Mouse (Mus musculus): ENCODE measurements around the gene Hist1h3g.

Hist1h3g gene

DNA sequence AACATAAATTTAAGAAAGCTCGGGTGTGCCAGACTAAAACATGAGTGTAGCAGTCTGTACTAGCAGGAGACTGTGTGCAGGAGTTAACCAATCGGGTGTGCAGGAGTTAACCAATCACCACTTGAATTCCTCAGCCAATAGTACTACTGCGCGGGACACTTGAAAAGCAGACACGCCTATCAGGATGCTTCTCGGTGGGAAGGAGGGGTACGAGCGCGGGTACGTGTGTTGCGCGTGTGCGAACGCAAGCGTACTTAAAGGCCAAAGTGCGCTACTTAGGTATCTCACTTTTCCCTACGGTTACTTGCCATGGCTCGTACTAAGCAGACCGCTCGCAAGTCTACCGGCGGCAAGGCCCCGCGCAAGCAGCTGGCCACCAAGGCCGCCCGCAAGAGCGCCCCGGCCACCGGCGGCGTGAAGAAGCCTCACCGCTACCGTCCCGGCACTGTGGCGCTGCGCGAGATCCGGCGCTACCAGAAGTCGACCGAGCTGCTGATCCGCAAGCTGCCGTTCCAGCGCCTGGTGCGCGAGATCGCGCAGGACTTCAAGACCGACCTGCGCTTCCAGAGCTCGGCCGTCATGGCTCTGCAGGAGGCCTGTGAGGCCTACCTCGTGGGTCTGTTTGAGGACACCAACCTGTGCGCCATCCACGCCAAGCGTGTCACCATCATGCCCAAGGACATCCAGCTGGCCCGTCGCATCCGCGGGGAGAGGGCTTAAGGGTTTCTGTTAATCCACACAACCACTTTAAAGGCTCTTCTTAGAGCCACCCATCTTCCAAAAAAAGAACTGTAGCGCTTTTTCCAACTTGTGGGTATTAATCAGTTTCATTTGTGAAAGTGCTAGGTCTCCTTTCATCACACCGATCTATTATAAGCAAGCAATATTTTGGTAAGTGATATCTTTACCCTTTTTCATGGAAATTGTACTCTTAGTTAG is at the start of gene Hist1h3g:
Gene Hist1h3g, plus strand, starts transcription at position 286 of the 939 bp plus-strand sequence.
- peak; percentile 96 for DNase-seq (ENCODE audit: low read depth)

- DNase-seq (ENCODE audit: low read depth): peak; percentile 75
Observed at GRCm38 (mm10) chr13:23488400-23489322, 46.6 kb upstream of the Hist1h3g start, which contains the start of gene Btn2a2. Gene Btn2a2, minus strand, starts transcription at chr13:23488857.

DNA sequence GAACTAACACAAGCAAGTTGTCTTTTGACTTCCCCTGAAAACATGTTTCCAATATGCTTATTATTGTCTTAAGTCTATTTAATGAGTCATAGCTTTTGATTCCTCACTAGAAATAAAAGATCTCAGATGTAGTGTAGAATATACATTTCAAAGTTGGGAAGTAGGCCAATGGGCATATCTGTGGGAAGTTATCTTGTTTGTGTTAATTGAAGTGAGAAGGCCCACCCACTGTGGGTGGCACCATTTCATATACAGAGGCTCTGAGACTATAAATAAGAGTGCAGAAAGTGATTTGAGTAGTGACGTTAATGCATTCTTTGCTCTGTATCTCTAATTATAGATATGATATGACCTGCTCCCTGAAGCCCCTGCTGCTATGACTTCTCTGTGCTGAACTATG is 44.4 kb upstream of the Hist1h3g start:
- no peak for DNase-seq (ENCODE audit: low read depth)

DNA sequence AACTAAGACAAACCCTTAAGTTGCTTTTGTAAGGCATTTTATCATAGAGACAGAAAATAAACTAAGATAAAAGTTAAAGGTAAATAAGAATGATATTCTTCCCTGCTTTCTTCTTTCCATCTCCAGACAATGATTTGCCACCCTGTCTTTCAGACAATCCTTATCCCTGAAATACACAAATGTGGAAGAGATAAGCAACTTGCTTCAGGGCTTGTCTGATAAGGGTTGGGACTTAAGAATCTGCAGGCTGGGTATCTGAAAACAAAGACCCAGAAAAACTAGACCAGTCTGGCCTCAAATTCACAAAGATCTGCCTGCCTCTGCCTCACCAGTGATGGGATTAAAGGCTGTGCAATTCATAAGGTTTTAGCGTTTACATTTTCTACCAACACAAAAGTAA is 44.0 kb upstream of the Hist1h3g start:
- no peak for DNase-seq (ENCODE audit: low read depth)

DNA sequence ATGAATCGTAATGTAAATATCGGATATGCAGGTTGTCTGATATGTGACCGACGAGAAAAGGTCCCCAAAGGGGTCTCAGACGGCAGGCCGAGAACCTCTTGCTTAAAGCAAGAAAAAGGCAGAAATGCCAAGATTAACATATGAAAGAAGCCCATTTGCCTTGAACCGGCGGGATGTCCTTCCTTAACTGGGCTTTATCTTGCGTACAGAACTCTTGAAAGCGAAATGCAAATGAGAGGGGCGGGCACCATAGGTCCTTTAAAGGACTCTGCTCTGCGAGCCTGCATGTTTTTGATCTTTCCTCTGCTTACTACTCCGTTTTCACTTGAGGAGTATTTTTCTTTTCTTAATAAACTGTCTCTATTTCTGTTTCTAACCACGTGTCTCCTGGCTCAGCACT is 43.2 kb upstream of the Hist1h3g start:
- peak; percentile 25 for DNase-seq (ENCODE audit: low read depth)

- DNase-seq (ENCODE audit: low read depth): no peak
Observed at GRCm38 (mm10) chr13:23495526-23495925, 39.7 kb upstream of the Hist1h3g start.

- DNase-seq (ENCODE audit: low read depth): no peak
Observed at GRCm38 (mm10) chr13:23497656-23498321, 37.4 kb upstream of the Hist1h3g start.

DNA sequence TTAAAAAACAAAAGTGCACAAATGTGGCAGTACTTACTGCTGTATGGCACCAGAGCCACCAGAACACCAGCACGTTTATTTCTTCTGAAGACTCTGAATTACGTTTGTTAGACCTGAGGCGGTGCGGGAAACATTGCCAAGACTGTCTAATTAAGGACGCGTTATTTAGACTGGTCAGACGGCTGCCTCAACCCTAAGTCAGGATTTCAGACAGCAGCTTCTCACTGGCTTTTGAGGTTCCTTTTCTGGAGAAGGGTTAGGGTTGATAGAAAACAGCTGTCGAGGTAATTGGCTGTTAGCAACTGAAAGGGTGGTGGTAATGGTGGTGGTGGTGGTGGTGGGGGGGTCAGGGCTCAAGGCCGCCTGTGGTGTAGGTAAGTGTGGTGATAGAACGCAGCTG is 36.6 kb upstream of the Hist1h3g start:
- DNase-seq (ENCODE audit: low read depth): no peak

GRCm38 (mm10) chr13:23499943-23500342 is 35.3 kb upstream of the Hist1h3g start:
- DNase-seq (ENCODE audit: low read depth): no peak

- DNase-seq (ENCODE audit: low read depth): peak; percentile 69
Observed at GRCm38 (mm10) chr13:23500424-23501200, 34.6 kb upstream of the Hist1h3g start.

DNA sequence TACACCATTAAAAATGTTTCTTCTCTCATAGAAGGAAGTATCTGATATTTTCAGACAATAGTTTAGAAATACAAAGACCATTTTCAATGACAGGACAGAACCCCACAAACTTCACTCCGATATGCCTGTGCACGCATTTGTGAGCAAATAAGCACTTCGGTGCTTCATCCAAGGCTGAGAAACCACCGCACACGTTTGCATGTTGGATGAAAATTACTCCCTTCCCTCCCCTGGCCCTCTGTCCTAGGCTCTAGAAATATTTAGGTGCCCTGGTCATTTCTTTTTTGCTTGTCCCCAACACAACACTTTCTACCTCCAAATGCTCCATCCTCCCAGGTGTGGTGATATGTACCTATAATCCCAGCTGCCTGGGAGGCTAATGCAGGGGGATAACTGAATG is 33.7 kb upstream of the Hist1h3g start:
- no peak for DNase-seq (ENCODE audit: low read depth)

DNA sequence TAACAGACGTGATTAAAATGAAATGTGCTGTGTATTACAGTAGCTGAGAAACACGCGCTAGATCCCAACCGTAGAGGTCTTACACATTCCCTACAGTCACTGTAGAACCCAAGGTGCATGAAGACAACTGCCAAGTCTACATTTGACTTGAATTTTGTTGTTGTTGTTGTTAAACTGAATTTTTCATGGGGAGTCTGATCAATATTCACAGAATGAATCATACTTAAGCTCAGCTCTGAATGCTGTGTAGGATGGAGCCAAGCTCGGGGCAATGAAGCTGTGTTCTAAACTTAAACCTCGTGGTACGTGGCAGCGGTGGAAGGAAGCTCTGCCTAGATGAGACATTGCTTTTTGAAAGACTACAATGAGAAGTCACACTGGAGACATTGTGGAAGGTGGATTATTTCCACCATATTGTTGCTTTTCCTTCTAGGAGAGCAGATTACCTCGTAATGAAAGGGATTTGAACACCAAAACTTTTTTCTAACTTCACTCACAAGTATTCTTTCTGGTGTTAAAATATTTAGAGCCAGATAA is 33.1 kb upstream of the Hist1h3g start:
- DNase-seq (ENCODE audit: low read depth): no peak

DNA sequence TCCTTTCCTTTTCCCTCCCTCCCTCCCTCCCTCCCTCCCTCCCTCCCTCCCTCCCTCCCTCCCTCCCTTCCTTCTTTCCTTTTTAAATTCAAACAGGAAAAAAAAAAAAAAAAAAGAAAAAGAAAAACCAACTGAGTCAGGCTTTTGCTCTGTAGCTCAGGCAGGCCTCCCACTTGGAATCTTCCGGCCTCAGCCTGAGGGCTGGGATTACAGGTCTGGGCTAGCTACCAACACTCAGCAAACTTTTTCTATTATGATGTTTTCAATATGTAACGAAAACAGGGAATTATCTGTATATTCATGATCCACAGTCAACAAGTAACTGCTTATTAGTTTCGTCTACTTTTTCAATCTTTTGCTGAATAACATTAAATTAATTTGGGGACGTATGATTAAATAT is 32.3 kb upstream of the Hist1h3g start:
- DNase-seq (ENCODE audit: low read depth): no peak

- peak; percentile 73 for DNase-seq (ENCODE audit: low read depth)
Observed at GRCm38 (mm10) chr13:23503797-23504196, 31.4 kb upstream of the Hist1h3g start.

- no peak for DNase-seq (ENCODE audit: low read depth)
Observed at GRCm38 (mm10) chr13:23505662-23506345, 29.4 kb upstream of the Hist1h3g start.

DNA sequence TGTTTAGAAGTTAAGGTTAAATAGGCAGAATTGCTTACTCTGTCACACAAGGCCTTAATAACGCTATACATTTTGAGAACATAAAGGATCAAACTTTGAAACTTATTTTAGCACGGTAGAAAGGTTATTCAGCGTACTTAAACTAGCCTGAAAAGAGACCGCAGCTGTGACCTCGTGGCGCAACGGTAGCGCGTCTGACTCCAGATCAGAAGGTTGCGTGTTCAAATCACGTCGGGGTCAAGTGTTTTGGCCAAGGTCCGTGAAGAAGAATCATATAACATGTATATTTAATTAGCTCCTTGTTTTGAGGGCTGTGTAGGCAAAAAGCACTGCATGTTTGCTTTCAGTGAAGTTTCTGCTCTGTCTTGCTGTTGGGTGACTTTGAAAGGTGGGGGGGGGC is 28.9 kb upstream of the Hist1h3g start:
- DNase-seq (ENCODE audit: low read depth): peak; percentile 64

GRCm38 (mm10) chr13:23506819-23507515 is 28.3 kb upstream of the Hist1h3g start:
- DNase-seq (ENCODE audit: low read depth): no peak

- DNase-seq (ENCODE audit: low read depth): no peak
Observed at GRCm38 (mm10) chr13:23510127-23510526, 25.1 kb upstream of the Hist1h3g start.

GRCm38 (mm10) chr13:23513517-23513916 is 21.7 kb upstream of the Hist1h3g start:
- DNase-seq (ENCODE audit: low read depth): no peak

GRCm38 (mm10) chr13:23515281-23515680 is 19.9 kb upstream of the Hist1h3g start:
- DNase-seq (ENCODE audit: low read depth): no peak
